Mouse (Mus musculus) kidney, postnatal 10 days (tissue): ENCODE results near the gene Dnajb12.
"Not testable (repeated sequence)": the region's sequence is repeated elsewhere in the genome, so short reads cannot be mapped to it uniquely, and the experiment has no call there.

ENCODE experiments used
- DNase-seq: peaks from one replicate; pipeline ENCODE4 v3.0.0; 2021; ENCODE audit warnings: mixed read lengths

The Dnajb12 gene

DNA sequence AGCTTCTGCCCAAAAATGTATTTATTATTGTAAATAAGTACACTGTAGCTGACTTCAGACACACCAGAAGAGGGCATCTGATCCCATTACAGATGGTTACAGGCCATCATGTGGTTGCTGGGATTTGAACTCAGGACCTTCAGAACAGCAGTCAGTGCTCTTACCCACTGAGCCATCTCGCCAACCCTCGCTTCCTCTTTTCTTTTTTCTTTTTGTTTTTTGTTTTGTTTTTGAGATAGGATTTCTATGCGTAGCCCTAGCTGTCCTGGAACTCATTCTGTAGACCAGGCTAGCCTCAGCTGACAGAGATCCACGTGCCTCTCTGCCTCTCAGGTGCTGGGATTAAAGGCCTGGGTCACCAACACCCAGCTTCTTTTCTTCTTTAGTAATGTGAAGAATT, 6.7 kb upstream of the Dnajb12 start:
- DNase-seq = not testable (repeated sequence)

DNA sequence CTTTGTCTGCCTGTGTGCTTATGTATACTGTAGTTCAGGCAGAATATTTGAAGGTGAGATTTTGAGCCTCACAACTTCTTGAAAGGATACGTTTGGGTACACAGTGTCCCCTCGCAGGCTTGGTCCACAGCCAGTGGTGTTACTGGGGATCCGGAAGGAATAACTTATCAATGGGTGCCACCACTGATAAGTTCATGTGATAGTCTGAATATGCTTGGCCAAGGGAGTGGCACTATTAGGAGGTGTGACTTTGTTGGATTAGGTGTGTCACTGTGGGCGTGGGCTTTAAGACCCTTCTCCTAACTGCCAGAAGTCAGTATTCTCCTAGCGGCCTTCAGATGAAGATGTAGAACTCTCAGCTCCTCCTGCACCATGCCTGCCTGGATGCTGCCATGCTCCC, 6.2 kb upstream of the Dnajb12 start:
- DNase-seq = no peak

DNA sequence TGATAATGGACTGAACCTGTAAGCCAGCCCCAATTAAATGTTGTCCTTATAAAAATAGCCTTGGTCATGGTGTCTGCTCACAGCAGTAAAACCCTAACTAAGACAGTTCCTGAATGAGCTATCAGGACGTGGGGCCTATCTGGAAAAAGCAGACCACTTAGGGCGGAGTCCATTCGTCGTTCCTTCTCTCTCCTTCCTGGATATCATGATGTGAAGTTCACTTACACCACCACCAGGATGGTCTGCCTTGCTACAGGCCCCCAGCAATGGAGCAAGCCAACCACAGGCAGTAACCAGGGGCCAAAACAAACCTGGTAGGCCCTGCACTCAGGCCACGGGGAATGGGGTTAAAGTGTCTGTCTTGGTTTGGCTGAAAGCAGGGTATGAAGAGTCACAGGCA, 5.7 kb upstream of the Dnajb12 start:
- no peak for DNase-seq

DNA sequence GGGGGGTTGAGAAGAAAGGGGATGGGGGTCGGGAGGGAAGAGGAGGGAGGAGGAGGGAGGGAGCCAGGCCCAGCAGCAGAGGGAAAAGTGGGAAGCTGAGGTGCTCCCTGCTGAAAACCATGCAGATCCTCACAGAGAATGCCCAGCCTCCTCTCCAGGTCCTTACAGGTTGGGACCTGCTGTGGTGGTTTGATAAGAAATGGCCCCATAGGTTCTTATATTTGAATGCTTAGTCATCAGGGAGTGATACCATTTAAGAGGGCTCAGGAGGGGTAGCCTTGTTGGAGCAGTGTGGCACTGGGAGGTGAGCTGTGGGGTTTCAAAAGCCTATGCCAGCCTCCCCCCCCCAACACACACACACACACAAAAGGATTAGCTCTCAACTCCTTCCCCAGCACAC, 4.0 kb upstream of the Dnajb12 start:
- no peak for DNase-seq

DNA sequence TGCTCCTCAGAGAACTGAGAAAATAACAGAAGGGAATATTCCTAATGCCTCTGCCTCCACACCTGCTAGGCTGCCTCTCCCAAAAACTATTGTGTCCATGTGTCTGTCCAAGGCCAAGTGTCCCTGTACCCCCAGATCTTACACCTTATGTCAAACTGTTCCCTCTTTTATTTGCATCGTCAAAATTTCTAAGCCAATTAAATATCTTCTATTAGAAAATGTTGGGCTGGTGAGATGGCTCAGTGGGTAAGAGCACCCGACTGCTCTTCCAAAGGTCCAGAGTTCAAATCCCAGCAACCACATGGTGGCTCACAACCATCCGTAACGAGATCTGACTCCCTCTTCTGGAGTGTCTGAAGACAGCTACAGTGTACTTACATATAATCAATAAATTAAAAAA, 2.7 kb upstream of the Dnajb12 start:
- DNase-seq = not testable (repeated sequence)

DNA sequence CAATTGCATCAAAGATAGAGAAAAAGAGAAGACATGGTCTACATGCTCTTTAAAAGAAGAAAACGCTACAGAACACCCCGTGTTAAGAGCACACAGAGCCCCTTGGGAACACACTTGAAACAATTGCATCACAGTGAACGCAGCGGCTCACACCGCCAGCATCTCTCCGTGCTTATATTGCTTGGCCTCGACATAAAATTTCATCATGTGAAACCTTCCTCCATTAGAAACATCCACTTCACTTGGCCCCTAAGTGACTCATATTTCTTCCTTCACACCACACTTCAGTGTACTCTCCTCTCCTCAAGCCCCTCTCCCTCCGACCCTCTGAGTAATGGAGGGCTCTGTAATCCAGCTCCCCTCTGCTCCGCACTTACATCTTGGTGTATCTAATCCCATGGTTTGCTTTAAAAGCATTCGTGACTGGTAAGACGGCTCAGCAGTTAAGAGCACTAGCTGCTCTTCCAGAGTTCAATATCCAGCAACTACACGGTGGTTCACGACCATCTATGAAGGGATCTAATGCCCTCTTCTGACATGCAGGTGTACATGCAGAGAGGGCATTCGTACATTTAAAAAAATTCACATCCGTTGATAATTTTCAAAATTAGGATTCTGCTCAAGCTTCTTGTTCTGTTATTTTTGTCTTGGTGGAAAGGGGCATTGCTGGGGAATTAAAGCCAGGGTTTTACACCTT, 1.8 kb upstream of the Dnajb12 start:
- no peak for DNase-seq

DNA sequence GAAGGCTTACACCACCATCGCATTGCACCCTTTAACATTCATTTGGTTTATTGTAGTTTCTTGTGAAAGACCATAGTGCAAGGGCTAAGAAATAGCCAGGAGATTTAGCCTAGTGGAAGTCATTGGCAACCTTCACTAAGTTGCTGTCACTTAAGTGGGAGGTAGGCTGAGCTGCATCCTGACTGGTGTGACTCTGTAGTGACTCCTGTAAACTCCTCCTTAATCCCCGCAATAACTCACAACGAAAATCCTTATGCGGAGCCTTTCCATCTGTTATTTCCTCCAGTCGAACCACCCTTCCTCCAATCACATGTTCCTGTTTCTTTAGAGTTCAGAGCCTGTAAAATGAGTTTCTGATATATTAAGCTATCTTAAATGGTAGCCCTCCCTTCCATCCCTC, 533 bp upstream of the Dnajb12 start:
- DNase-seq = peak; percentile 33

DNA sequence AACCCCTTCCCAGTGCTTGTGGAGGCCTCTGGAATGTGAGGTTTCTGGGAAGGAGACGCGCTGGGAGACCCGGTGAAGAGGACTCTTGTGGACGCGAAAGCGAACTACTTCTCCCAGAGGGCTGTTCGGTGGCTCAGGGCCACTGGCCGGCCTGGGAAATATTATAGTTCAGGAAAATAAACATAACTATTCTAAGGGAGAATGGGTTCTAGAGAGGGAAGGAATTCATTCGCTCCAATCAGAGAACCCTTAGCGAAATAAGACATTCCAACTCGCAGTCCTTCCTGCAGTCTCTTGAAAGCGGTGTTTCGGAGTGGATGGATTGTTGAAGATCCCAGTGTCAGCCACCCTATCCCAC, 652 bp downstream of the Dnajb12 start:
- DNase-seq = no peak

DNA sequence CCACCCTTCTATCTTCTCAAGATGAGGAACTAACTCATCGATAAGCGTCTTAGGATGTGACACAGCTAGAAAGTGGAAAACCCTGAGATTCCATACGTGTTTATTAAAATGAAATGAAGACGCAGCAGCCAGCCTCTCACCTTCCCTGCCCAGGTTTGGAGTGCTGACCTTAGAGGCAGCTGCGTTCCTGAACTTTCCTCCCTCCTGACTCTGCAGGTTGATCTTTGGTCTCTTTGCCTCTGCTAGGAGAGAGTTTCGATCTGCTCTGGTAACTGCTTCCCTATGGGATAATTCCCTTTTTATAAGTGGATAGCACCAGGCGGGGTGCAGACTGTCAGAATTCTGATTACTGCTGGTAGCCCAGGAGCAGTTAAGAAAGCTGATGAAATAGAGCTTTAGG, 1.5 kb downstream of the Dnajb12 start:
- peak; percentile 38 for DNase-seq

DNA sequence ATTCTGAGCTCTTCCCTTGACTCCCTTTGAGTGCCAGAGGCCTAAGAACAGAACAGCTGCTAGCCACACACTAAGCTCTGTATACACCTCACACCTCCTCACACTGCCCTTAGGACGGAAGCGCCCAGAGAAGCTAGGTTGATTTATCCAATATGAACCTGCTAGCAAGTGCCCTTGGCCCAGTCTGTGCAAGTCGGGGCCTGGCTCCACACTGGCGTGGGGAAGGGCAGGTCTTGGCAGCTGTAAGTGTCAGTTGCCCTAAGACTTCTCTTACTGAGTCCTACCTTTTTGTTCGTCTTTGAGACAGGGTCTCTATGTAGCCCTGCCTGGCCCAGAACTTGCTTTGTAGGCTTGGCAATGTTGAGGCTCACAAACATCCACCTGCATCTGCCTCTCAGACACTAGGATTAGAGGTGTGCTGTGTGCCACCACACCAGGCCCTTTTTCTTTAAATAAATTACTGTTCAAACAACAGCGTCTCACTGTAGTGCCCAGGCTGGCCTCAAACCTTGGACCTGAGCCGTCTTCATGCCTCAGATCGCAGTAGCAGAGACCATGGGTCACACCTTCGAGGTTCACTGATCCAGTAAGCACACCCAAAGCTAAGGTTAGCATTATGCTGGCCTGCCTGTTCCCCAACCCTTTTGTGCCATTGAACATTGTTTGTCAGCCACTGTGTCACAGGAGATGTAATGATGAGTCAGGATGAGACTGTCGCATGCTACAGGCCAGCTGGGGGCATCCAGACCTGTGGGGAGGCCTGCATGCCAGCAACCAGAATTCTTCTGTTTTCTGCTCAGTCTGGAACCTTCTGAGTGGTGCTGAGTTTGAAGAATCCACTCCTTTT, 5.2 kb downstream of the Dnajb12 start:
- DNase-seq = peak; percentile 25

DNA sequence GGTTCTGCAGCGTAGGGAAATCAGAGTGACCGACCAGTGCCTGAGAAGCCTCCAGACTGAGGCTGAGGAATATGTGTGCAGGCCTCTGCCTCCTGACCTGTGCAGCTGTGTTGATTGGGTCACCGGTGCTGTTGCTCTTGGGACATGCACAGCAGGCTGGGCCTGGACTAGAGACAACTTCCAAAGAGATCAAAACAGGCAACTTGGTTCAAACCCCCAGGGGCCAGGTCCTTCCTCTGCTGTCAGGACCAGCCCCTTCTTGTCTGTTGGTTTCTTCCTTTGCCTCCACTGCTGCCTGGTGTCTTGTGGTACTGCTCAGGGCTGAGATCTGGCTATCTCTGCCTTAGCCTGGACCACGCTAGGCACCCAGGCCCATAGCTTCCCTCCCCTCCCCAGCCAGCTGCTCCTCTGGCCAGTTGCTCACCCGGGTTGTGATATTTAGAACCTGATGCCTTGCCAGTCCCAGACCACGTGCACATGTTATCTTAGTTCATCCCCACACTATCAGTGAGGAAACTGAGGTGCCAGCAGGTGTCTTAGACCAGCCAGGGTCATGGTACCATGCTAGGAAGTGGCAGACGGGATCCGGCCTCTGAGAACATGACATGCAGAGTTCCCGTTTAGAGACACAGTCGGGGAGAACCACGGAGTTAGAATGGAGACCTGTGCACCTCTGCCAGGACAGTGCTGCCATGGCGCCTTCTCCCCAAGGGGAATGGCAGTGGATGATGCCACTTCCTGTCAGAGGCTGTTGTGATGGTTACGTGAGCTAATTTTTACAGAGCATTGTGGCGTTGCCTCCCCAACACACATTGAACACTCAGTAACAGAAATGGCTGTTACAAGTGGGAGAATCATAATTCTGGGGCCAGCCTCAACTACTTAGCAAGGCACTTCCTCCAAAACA, 6.1 kb downstream of the Dnajb12 start:
- no peak for DNase-seq

DNA sequence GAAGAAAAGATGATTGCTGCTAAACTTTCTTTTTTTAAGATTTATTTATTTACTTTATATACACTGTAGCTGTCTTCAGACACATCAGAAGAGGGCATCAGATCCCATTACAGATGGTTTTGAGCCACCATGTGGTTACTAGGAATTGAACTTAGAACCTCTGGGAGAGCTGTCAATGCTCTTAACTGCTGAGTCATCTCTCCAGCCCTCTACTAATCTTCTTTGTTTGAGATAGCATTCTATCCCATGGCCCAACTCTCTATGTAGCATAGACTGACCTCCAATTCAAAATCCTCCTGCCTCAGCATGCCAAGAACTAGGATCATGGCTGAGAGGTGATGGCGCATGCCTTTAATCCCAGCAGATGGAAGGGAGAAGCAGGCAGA, 6.7 kb downstream of the Dnajb12 start:
- no peak for DNase-seq

DNA sequence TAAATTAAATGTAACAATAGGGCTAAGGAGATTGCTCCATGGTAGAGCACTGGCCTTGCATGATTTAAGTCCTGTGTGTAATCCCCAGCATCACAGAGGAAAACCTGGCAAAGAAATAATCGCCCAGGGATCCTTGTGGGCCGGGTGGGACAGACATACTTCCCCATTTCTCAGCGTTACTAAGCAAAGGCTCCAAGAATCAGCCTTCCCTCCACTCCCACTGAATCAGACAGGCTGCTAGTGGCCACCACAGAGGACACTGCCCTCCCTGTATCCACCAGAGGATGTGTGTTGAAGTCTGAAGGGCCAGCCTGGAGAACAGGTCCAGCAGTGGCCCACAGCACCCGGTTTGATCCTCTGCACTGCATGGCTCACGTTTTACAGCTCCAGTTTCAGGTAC, 8.1 kb downstream of the Dnajb12 start:
- DNase-seq = no peak

DNA sequence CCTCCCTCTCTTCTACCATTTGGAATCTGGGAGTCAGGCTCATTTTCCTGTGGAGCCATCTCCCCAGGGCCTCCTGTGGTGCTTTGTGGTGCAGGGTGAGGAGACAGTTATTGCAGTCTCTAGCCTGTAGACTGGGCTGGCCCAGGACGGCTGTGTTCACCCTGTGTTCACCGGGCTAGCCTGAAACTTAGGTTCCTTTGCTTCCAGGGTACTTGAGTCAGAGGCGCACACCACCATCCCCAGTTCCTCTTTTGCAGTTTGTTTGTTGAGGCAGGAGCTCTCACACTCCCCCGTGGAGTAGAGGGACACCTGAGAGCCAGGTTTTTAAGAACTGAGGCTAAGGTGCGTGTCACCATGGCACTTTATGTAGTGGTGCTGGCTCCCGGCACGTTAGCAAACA, 10.0 kb downstream of the Dnajb12 start:
- no peak for DNase-seq

DNA sequence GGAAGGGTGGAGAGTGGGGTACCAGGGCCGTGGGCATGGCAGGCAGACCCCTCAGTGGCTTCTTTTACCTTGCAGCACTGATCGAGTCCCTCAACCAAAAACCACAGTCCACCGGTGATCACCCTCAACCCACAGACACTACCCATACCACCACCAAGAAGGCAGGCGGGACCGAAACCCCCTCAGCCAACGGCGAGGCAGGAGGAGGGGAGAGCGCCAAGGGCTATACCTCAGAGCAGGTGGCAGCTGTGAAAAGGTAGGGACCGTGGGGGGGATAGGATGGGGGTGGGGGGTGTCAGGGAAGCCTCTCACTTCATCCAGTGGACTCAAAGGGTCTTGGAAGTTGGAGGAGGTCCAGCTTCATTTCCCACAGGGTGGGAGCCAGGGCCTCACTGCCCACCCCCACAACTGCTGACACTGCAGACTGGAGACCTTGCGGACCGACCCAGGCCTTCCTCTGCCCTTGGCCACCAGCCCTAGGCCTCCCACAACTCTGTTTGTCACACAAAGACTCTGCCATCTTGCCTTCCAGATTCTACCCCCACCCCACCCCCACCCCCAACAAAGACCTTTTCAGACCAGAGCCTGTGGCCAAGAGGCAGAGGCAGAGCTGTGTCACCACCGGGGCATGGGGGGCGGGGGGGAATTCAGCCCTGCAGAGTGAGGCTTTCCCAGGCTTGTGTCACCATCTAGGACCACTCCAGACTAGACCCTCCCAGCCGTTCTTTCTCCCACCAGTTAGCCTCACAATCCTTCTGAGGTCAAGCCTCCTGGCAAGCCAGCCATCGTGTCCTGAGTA, 10.8 kb downstream of the Dnajb12 start:
- DNase-seq = no peak

DNA sequence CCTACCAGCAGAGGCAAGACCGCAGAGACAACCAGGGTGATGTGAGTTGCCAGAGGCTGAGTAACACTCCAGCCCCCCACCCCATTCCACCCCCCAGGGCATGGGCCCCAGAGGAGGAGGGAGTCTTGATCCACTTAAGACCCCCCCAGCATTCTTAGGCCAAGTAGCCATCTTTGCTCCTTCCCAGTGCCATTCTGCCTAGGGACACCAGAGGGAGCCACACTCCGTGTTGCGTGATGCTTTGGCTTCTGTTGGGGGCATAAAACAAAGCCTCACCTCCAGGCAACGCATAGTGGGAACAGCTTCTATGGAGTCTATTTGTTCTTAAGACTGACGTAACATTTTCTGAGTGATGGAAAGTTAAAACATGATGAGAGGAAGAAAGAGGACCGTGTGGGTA, 13.6 kb downstream of the Dnajb12 start:
- DNase-seq = peak; percentile 78

DNA sequence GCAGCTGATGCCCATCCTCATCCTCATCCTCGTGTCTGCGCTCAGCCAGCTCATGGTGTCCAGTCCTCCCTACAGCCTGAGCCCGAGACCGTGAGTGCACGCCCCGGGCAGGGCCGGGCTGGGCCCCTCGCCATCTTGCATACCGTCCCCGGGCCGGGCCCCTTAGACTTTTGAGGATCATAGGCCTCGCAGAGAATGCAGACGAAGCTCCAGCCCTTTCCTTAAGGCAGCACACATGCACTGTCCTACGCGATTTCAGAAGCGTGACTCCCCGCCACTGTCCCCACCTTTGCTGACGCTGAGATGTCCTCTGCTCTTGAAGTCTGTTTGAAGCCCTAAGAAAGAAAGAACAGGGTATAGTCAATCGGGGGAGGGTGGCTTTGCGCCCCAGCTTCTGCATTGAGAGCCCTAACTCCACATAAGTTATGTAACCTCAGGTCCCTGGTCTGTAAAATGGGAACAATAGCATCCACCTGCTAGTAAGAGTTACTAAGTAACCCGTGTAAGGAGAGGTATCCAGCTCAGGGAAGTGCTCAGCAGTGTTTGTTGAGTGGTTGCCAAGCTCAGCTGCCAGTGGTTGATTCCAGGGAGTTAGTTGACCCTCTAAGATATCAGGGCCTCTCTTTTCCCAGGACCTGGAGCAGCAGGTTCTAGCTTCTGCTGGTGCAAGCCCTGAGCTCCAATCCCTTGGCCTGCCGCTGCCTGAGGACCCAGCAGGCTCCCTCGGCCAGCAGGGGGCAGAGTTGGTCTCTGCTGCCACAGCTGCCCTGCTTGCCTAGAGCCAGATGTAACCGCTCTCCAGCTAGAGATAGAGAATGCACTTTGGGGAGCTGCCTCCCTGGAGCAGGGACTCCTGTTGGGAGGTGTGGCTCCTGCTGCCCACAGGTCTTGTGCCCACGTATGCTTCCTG, 15.2 kb downstream of the Dnajb12 start:
- peak; percentile 94 for DNase-seq

DNA sequence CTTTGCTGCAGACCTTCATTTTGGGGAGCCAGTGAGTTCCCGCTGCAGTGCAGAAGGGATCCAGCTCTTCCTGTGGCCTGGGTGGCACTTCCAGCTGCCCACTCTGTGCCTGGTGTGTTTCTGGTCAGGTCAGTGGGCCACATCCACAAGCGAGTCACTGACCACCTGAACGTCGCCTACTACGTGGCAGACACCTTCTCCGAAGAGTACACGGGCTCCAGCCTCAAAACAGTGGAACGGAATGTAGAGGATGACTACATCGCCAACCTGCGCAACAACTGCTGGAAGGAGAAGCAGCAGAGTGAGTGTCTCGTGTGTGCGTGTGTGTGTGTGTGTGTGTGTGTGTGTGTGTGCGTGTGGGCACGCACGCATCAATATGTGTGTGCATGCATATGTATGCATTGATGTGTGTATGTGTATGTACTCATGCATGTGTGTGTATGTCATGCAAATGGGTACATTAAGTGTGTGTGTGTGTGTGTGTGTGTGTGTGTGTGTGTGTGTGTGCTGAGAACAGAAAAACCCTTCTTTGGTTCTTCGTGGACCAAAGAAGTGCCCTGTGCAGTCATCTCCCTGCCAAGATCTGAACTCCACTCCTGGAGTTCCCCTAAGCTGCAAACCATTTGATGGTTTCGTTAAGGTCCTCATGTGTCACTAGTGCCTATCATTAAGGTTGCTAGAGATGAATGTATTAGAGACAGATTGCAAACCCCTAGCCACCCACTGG, 16.3 kb downstream of the Dnajb12 start:
- no peak for DNase-seq

DNA sequence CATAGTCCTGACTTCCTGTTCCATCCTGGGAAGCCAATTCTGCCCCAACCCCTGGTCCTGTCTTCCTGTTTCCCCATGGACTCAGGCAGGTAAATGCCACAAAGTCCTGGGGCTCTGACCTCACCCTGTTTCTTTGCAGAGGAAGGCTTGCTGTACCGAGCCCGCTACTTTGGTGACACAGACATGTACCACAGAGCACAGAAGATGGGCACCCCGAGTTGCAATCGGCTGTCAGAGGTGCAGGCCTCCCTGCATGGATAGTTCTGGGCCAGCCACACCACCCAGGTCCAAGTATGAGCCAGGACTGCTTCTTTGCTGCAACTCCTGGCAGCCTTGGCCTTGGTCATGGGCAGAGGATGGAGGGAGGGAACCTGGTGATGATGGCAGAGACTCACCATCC, 16.9 kb downstream of the Dnajb12 start:
- DNase-seq = no peak

DNA sequence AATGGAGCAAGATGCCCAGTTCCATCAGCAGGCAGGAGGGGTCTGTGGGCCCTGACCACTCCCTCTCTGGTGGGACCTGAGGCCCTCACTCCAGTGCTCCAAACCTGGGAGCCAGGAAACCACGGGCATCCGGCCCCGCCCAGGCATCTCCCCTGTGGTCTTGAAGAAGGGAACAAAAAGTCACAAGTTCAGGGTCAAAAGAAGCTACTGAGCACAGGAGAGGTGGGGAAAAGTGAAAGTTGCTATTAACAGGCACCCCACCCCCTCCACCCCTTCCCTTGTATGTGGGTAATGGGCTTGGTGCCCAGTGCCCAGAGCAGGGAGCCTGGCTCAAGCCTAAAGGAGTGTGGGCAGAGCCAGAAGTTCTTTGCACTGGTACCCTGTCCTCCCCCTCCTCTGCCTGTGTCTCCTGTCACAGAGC, 17.6 kb downstream of the Dnajb12 start:
- DNase-seq = peak; percentile 41

DNA sequence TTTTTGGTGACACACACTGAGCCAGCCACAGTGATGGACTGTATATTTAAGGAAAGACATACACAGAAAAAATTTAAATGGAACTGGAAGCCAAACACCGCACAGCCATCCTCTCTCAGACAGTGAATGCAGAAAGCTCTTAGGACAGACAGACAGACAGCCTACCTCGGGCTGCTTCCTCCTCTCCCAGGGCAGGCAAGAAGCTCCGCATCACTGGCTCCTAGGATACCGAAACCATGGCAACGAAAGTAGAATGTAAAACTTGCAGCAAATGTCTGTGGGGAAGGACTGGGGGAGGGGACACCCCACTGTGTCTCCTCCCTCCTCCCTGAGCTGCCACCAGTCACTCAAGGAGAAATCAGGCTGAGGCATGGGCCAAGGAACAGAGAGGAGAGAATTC, 18.2 kb downstream of the Dnajb12 start:
- DNase-seq = peak; percentile 55
